Mouse (Mus musculus): ENCODE measurements around the gene Sgk2. TPM values are rescaled to one million over a fixed set of nuclear protein-coding genes. Genes with fewer than 3 reads are reported as not detected.

Gene Sgk2
- polyA plus RNA-seq, 1 experiment = 0.05 TPM

DNA sequence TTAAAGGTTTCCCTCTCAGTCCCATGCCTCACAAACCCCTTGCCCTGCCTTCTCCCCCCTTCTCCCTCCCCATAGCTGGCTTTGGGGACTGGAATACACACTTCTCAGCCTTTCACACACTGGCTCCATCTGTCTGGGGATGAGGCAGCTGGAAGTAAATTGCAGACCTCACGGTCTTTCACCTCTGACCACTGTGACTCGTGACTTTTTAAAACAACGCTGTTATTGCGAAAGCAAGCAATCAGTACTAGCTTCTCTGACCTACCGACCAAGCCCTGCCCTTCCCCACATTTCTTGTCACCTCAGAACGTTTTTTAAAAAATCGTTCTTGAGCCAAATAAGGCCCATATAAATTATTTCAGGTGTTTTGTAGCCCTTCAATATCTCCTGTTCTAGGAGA lies 14.4 kb upstream of the Sgk2 start:
- Histone ChIP-seq H3K27ac (ENCODE audit: insufficient read depth, low read length) (no peak overlapping the region), H3K27me3 (ENCODE audit: control insufficient read depth, insufficient read depth, low read length) (no peaks in the 10 kb centered on the region), H3K4me3 (ENCODE audit: extremely low read depth, insufficient read depth, insufficient read length) (no peak overlapping the region), H3K36me3 (ENCODE audit: control insufficient read depth, insufficient read depth, low read length) (no peaks in the 10 kb centered on the region), H3K4me1 (ENCODE audit: control insufficient read depth, insufficient read depth, insufficient read length) (no peaks in the 10 kb centered on the region; the same call in 1 of the 2 replicates)
- DNase-seq (ENCODE audit: low read depth in 1 of 2, low spot score in 2 of 2) = no peak
- no peak for TF ChIP-seq POLR2A (IDR thresholded peaks at IDR 0.05; ENCODE audit: low read depth, low read length)
- TF ChIP-seq CTCF (IDR thresholded peaks at IDR 0.05; ENCODE audit: extremely low read depth, insufficient read depth, insufficient read length, insufficient replicate concordance) = no peak
- WGBS = 37% methylated on average over 7 of the region's 7 CpGs

GRCm38 (mm10) chr2:162973206-162973605 lies 13.9 kb upstream of the Sgk2 start:
- no peak for TF ChIP-seq CTCF (IDR thresholded peaks at IDR 0.05; ENCODE audit: extremely low read depth, insufficient read depth, insufficient read length, insufficient replicate concordance)
- TF ChIP-seq POLR2A (IDR thresholded peaks at IDR 0.05; ENCODE audit: low read depth, low read length) = no peak
- Histone ChIP-seq H3K36me3 (ENCODE audit: control insufficient read depth, insufficient read depth, low read length) (no peaks in the 10 kb centered on the region), H3K27ac (ENCODE audit: insufficient read depth, low read length) (no peak overlapping the region), H3K4me1 (ENCODE audit: control insufficient read depth, insufficient read depth, insufficient read length) (no peaks in the 10 kb centered on the region; the same call in 1 of the 2 replicates), H3K27me3 (ENCODE audit: control insufficient read depth, insufficient read depth, low read length) (no peaks in the 10 kb centered on the region), H3K4me3 (ENCODE audit: extremely low read depth, insufficient read depth, insufficient read length) (no peak overlapping the region)
- WGBS = 84% methylated on average over 5 of the region's 5 CpGs
- no peak for DNase-seq (ENCODE audit: low read depth in 1 of 2, low spot score in 2 of 2)

DNA sequence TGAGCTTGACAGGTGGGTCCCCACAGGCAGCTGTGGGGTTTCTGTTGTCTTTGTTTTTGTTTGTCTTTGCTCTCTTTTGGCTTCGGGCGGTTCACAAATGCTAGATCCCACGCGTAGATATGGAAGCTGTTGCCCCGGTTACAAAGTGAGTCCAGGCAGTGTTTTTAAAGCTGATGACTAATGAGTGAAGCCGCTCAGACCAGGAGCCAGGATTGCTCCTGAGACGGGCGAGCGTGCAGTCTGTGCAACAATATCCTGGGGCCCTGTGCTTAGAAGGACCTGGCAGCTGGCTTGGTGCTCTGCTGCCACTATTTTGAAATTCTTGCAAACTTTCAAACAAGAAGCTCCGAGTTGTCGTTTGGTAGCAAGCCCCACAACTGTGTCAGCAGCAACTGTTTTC lies 13.5 kb upstream of the Sgk2 start:
- no peak for DNase-seq (ENCODE audit: low read depth in 1 of 2, low spot score in 2 of 2)
- WGBS = 83% methylated on average over 11 of the region's 11 CpGs
- no peak overlapping the region for H3K4me3 ChIP-seq (ENCODE audit: extremely low read depth, insufficient read depth, insufficient read length)
- no peaks in the 10 kb centered on the region for H3K36me3 ChIP-seq (ENCODE audit: control insufficient read depth, insufficient read depth, low read length)
- TF ChIP-seq CTCF (IDR thresholded peaks at IDR 0.05; ENCODE audit: extremely low read depth, insufficient read depth, insufficient read length, insufficient replicate concordance) (no peak), POLR2A (IDR thresholded peaks at IDR 0.05; ENCODE audit: low read depth, low read length) (no peak)
- no peak overlapping the region for H3K27ac ChIP-seq (ENCODE audit: insufficient read depth, low read length)
- no peaks in the 10 kb centered on the region; the same call in 1 of the 2 replicates for H3K4me1 ChIP-seq (ENCODE audit: control insufficient read depth, insufficient read depth, insufficient read length)
- H3K27me3 ChIP-seq (ENCODE audit: control insufficient read depth, insufficient read depth, low read length) = no peaks in the 10 kb centered on the region

DNA sequence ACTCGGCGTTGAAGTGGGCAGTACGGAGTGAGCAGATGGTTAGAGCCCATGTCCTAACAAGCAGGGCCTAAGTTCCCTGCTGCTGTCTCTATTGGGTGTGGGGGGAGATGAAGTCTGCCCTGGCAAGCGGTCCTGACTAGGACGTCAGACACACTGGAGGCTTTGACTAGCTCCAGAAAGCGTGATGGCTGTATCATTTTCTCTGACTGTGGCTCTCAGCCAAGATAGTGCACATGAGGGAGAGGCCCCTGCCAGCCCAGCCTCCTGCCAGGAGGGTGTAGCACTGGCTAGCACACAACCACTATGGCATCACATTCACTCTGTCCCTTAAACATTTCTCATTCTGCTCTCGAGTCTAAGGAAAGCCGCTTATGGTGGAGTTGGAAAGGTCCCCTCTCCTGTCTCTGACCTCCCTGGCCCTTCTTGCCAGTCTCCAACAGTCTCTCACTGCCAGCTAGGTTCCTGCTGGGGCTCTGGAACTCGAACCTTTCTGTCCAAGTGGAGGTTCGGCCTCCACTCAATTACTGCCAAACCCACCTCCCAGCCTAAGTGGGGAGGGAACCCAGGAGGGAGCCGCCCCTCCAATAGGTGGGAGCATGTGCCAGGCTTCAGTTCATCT lies 11.9 kb upstream of the Sgk2 start:
- no peak overlapping the region for H3K4me3 ChIP-seq (ENCODE audit: extremely low read depth, insufficient read depth, insufficient read length)
- H3K36me3 ChIP-seq (ENCODE audit: control insufficient read depth, insufficient read depth, low read length) = no peaks in the 10 kb centered on the region
- WGBS = 84% methylated on average over 11 of the region's 11 CpGs
- H3K27ac ChIP-seq (ENCODE audit: insufficient read depth, low read length) = no peak overlapping the region
- TF ChIP-seq CTCF (IDR thresholded peaks at IDR 0.05; ENCODE audit: extremely low read depth, insufficient read depth, insufficient read length, insufficient replicate concordance) (no peak), POLR2A (IDR thresholded peaks at IDR 0.05; ENCODE audit: low read depth, low read length) (no peak)
- no peaks in the 10 kb centered on the region for H3K27me3 ChIP-seq (ENCODE audit: control insufficient read depth, insufficient read depth, low read length)
- no peak for DNase-seq (ENCODE audit: low read depth in 1 of 2, low spot score in 2 of 2)
- no peaks in the 10 kb centered on the region; the same call in 1 of the 2 replicates for H3K4me1 ChIP-seq (ENCODE audit: control insufficient read depth, insufficient read depth, insufficient read length)

- Histone ChIP-seq H3K27me3 (ENCODE audit: control insufficient read depth, insufficient read depth, low read length) (no peaks in the 10 kb centered on the region), H3K4me1 (ENCODE audit: control insufficient read depth, insufficient read depth, insufficient read length) (no peaks in the 10 kb centered on the region; the same call in 1 of the 2 replicates), H3K4me3 (ENCODE audit: extremely low read depth, insufficient read depth, insufficient read length) (no peak overlapping the region), H3K36me3 (ENCODE audit: control insufficient read depth, insufficient read depth, low read length) (no peaks in the 10 kb centered on the region), H3K27ac (ENCODE audit: insufficient read depth, low read length) (no peak overlapping the region)
- no peak for TF ChIP-seq CTCF (IDR thresholded peaks at IDR 0.05; ENCODE audit: extremely low read depth, insufficient read depth, insufficient read length, insufficient replicate concordance)
- TF ChIP-seq POLR2A (IDR thresholded peaks at IDR 0.05; ENCODE audit: low read depth, low read length) = no peak
- WGBS = 45% methylated on average over 4 of the region's 4 CpGs
- no peak for DNase-seq (ENCODE audit: low read depth in 1 of 2, low spot score in 2 of 2)
Measured at GRCm38 (mm10) chr2:162976001-162976400, 11.1 kb upstream of the Sgk2 start.

DNA sequence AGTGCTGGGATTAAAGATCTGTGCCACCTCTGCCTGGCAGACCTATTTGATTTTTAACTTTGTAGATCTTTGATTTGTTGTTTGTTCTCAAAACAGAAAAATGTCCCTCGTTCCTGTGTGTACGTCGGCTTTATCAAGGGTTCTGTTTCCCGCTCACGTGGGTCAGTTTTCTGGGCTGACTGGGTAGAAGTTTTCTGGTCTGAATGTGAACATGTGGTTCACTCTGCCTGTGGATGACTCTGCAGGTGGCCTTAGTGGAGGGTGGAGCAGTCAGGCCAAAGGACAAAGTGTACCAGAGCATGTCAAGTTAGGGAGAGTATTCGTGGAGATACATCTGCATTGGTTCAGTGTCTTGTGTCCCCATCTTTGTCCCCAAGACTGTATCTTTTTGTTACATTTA lies 2.7 kb upstream of the Sgk2 start:
- H3K4me1 ChIP-seq (ENCODE audit: control insufficient read depth, insufficient read depth, insufficient read length) = no peaks in the 10 kb centered on the region
- H3K36me3 ChIP-seq (ENCODE audit: control insufficient read depth, insufficient read depth, low read length) = no peaks in the 10 kb centered on the region
- TF ChIP-seq CTCF (IDR thresholded peaks at IDR 0.05; ENCODE audit: extremely low read depth, insufficient read depth, insufficient read length, insufficient replicate concordance) (no peak), POLR2A (IDR thresholded peaks at IDR 0.05; ENCODE audit: low read depth, low read length) (no peak)
- WGBS = 87% methylated on average over 6 of the region's 6 CpGs
- H3K27ac ChIP-seq (ENCODE audit: insufficient read depth, low read length) = no peak overlapping the region
- H3K4me3 ChIP-seq (ENCODE audit: extremely low read depth, insufficient read depth, insufficient read length) = no peak overlapping the region
- no peaks in the 10 kb centered on the region for H3K27me3 ChIP-seq (ENCODE audit: control insufficient read depth, insufficient read depth, low read length)
- DNase-seq (ENCODE audit: low read depth in 1 of 2, low spot score in 2 of 2) = no peak

DNA sequence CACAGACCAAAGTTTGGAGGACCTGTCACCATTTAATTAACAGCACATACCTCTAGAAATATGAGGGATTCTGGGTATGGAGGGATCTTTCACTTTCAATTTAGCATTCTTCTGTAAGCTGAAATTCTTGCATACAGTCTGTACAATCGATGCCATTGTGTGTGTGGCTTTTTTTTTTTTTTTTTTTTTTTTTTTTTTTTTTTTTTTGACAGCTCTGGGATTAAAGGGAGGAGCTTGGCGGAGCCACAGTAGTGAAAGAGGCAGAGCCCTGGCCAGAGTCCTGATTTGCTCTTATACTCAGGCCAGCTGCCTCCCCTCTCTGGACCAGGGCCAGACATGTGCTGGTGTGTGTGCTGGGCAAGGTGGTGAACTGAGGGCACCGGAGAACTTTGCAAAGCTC lies 1.2 kb upstream of the Sgk2 start:
- TF ChIP-seq POLR2A (IDR thresholded peaks at IDR 0.05; ENCODE audit: low read depth, low read length) = no peak
- TF ChIP-seq CTCF (IDR thresholded peaks at IDR 0.05; ENCODE audit: extremely low read depth, insufficient read depth, insufficient read length, insufficient replicate concordance) = no peak
- no peak for DNase-seq (ENCODE audit: low read depth in 1 of 2, low spot score in 2 of 2)
- Histone ChIP-seq H3K36me3 (ENCODE audit: control insufficient read depth, insufficient read depth, low read length) (no peaks in the 10 kb centered on the region), H3K4me3 (ENCODE audit: extremely low read depth, insufficient read depth, insufficient read length) (no peak overlapping the region), H3K4me1 (ENCODE audit: control insufficient read depth, insufficient read depth, insufficient read length) (no peaks in the 10 kb centered on the region), H3K27me3 (ENCODE audit: control insufficient read depth, insufficient read depth, low read length) (no peaks in the 10 kb centered on the region), H3K27ac (ENCODE audit: insufficient read depth, low read length) (no peak overlapping the region)
- WGBS = 63% methylated on average over 3 of the region's 3 CpGs
